Mouse (Mus musculus): ENCODE data around the gene Rbfox1.

Gene Rbfox1

DNA sequence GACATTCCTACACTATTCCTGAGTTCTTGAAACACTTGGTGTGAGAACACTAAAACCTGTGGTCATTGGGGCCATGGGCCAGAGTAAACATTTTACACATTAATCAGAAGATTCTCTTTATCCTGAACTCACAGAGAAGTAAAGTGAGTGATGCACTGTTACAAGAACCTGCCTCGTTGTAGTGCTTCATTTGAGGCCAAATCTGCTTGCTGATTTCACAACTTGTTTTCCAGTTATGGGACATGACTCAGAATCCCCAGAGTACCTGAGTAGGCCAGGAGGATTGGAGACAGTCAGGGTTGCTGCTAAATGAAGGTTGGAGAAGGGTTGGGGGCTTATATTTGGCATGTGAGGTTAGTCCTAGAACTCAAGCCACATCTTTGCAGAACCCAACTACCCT, 936.6 kb downstream of the Rbfox1 start:
- DNase-seq (ENCODE audit: low read depth, low spot score): no peak

DNA sequence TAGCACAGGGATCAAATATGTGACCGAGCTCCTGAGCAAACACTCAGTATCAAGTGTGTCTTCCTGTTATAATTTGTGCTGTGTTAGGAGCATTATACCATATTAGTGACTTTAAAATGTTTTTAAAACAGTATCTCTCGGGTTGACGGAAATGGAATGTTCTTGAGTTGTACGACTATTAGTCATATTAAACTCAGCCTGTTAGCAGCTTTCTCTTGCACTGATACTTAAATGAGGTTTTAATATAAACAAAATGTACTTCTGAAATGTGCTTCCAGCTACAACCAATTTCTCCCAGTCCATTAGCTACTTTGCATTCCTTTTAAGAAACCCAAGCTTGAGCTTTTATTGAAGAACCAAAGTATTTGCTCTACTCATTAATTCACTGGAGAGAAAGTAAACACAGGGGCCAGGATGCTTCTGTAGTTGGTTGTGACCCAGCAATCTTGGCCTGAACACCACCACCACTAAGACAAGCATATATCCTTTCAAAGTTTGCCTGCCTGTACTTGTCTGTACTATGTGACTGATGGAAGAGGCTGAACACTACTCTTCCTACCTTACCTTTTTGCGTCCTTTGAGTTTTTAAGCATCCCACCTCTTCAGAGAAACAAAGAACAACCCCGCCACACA, 944.9 kb downstream of the Rbfox1 start:
- DNase-seq (ENCODE audit: low read depth, low spot score): no peak

DNA sequence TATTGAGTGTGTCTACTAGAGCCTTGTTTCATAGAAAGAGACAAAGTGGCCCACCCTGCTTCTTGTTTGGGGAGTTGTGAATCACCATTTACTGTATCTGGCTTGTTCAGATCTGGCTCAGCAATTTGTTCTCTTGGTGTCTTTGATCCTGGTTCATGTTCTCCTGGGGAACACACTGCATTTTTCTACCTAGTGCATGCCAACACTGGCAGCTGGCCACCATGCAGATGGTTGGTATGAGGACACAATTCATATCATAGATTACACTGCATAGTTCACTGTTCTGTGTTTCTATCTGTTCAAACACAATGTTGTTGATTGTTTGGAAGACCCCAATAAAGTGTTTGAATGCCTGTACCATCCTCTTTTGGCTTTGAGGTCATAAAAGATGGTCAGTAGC, 948.3 kb downstream of the Rbfox1 start:
- no peak for DNase-seq (ENCODE audit: low read depth, low spot score)

DNA sequence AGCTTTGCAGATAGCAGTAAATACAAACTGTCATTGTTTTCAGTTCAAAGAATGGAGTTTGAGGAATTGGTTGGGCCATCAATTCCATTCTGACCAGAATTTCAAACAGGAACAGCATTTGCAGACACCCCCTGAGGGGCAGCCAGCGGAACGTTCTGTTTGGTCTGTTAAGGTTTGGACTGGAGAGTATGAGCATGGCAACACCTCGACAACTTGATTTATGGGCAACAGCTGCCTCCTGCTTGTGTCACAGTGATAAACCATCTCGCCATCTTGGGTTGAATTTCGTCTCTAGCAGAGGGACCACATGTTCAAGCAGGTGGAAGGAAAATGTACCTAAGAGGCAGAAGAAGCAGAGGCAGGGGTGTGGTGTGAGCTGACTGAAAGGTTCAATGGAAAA, 949.9 kb downstream of the Rbfox1 start:
- DNase-seq (ENCODE audit: low read depth, low spot score): no peak

DNA sequence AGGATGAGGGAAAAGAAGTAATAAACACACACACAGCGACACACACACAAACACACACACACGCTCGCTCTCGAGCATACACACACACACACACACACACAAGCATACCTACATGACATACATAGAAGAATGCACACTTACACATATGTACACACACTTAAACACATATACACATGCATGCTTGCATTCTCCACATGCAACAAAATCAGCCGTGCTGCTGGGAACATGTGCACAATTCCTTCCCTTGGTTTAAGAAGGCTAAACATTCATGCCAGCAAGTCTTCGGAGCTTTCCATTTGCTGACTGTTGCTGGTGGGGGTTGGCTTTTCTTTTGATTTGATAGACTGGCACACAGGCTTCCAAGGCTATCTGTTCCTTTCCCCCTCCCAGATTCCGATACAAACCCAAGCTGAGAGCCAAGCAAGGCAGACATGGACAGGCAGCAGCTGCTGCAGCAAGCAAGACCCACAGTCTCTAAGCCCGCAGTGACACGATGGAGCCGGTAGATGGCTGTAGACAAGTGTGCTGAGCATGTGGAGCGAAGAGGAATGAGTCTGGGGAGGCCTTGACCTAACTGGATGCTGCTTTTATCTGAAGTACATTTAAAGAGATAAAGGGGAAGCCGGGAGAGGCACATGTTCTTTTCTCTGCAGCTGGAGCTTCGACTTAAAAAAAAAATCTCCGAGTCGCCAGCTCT, 954.3 kb downstream of the Rbfox1 start:
- no peak for DNase-seq (ENCODE audit: low read depth, low spot score)

DNA sequence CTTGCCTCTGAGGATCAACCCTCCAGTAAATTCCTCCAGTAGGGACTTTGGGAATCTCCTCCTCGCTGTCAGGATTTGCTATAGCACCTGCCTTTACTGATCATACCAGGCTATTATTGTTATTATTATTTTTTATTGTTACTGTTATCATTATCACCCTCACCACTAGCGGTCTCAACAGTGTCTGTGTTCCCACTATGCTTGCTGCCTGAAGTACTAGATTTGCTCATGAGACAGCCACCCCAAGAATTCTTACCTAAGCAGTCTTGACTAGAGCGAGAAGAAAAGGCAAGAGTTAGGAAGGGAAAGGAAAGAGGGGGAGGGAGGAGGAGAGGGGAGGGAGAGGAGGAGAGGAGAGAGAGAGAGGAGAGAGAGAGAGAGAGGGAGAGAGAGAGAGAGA, 954.9 kb downstream of the Rbfox1 start:
- no peak for DNase-seq (ENCODE audit: low read depth, low spot score)

DNA sequence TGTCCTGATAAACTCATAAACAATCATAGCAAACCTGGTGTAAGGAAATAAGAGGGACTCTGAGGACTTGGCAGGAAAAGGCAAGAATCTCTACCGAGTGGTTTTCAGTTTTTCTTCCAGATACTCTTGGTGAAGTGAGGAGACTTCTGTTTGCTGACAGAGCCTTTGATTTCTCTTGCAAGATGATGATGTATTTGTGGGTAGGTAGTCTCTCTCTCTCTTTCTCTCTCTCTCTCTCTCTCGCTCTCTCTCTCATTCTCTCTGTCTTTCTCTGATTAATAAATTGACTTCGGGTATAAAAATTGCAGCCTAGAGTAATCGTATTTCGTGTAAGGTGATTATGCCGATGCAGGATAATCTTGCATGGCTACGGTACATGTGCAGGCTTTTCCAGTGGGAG, 955.3 kb downstream of the Rbfox1 start:
- no peak for DNase-seq (ENCODE audit: low read depth, low spot score)

DNA sequence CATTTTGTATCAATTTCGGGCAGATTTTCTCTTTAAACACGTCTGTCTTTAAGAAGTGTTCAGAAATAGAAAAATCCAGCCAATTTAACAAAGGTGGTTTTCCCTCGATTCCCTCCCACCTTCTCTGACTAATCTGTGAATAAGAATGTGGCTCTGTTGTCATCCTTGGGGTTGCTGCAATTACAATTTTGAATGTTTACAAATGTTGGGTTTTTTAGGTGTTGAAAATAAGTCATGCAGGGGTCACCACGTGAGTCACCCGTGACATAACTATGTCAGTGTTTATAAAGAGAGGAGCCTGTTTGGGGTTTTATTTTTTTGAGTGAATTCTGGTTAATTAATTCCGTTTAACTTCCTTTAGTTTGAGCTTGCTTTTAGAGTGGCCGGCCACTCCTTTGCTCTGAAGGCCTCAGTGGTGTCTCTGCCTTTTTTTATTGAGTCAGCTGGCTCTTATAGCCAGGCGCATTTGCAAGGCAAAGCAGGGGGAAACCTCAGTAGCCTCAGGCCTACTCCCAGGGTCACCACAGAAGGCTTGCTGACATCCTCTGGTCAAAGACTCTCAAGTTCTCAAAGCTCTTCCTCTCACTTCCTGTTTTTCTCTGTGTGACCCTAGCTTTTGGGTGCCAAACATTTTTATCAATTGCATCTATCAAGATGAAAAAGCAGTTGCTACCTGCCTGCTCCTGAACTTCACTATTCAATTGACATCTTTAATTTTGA, 957.1 kb downstream of the Rbfox1 start:
- DNase-seq (ENCODE audit: low read depth, low spot score): no peak

DNA sequence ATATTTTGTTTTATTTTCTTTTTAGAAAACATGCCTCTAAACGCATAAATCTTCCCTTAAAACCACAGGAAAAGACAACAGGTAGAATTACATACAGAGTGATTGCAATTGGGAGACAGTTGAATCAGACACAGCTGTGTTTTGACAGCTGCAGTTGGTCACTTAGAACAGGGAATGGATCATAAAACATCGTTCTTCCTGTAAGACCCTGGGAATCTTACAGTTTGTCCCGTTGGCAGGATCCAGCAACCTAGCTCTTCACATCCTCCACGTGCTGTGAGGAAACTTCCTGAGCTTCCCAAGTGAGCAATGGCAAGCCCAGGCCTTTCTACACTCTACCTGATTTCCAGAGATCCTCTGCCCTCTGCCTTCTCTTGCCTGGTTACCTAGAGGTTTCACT, 959.5 kb downstream of the Rbfox1 start:
- no peak for DNase-seq (ENCODE audit: low read depth, low spot score)

DNA sequence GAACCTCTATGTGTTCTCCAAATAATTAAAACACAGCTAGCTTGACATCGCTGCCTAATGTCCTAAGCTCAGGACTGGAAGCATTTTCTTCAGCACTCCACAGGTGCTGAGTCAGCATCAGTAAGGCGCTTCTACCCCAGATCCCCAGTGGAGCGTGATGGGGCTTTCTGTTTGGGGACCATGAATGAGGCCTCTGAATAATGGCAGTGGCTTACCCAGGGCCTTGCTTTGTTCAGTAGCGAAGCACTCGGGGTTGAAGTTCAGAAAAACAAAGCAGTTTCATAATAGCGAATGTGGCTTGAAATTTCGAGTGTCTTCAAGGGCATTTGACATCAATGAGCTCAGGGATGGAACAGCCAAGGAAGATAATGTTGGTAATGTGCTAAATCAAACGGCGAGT, 966.2 kb downstream of the Rbfox1 start:
- DNase-seq (ENCODE audit: low read depth, low spot score): no peak

DNA sequence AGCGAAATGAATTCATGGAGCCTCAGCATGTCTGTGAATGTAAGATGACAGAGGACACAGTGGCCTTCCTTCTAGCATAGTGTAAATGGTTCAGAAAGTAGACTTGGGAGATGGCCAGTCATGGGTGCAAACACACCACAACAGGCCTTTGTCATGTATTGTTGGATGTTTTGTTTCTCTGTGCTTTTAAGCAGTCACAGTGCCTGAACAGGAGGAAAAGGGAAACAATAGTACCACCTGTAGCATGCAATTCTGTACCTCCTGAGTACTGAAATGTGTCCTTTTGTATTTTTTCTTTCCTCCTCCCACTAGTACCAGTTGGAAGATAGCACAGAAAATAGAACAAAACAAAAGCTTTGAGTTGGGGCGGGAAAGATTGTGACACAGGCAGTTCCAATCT, 968.6 kb downstream of the Rbfox1 start:
- no peak for DNase-seq (ENCODE audit: low read depth, low spot score)

DNA sequence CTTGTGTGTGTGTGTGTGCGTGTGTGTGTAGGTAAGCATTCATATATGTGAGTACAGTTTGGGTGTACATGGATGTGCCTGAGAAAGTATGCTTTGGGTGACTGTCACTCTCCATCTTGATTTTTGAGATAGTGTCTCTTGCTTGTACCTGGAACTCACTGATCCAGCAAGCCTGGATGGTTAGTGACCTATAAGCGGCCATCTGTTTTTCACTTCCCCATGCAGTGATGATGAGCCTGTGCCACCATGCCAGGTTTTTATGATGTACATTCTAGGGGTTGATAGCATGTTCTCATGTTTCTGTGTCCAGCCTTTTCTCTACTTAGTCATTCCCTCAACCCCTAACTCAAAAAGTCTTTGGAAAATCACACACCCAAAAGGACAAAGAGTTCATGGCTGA, 976.5 kb downstream of the Rbfox1 start:
- DNase-seq (ENCODE audit: low read depth, low spot score): no peak

DNA sequence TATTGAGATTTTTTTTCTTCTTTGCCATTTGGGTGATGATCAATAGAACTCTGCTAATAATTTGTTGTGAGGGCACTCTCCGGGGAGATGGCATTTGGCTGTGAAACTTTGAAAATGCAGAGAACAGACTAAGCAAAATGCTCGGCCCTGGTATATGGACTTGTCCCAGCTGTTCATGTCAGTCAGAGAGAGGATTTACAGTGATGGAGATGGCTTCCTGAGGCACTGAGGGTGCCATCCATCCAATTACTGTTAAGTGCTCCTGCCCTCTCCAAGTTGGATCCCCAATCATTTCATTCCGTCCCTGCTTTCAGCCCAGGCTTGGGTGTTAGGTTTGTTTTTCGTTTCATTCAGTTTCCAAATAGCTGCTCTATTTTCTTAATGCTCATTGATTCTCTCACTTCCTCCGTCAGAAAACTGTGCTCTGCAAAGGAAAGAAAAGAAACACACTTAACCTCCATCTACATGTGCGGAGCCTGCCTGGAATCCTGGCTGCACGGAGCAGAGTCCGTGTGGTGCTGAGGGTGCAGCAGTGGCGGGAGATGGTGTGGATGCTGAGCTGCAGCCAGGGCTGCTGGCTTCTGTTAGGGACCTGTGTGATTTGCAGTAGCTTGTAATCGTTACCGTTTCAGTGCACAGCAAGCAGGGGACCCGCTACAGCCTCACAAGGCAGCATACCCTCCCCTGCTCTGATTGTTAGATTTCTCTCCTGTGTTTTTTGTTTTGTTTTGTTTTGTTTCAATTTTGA, 997.7 kb downstream of the Rbfox1 start:
- no peak for DNase-seq (ENCODE audit: low read depth, low spot score)

DNA sequence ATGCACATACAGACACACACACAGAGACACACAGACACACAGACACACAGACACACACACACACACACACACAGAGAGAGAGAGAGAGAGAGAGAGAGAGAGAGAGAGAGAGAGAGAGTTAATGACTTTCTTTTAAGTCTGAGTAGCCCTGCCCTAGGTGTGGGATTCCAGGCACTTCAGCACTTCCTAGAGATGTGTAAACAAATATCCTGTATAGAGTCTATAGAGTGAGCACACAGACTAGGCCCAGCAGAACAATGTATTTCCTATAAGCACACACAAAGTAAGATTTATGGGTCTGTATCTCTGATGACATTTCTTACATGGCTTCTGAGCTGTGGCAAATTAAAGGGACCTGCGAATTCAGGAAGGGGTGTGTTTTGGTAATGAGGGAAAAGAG, 998.6 kb downstream of the Rbfox1 start:
- DNase-seq (ENCODE audit: low read depth, low spot score): no peak

DNA sequence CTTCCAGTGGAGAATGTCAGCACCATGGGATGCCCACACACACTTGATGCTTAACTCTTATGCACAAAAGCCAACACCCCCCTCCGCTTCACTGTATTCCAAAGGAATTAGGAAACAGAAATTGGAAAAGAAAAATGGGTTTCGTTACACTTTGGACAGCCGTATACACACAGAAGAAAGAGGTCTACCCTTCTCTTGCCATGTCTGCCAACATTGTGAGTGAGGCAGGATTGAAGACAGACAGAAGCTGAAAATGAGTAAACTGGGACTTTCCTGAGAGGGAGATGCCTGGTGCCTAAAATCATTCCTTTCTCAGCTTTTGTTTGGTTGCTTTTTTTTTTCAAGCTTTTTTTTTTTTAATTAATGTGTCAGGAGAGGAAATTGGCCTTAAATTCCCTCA, 1000.5 kb downstream of the Rbfox1 start:
- DNase-seq (ENCODE audit: low read depth, low spot score): no peak

DNA sequence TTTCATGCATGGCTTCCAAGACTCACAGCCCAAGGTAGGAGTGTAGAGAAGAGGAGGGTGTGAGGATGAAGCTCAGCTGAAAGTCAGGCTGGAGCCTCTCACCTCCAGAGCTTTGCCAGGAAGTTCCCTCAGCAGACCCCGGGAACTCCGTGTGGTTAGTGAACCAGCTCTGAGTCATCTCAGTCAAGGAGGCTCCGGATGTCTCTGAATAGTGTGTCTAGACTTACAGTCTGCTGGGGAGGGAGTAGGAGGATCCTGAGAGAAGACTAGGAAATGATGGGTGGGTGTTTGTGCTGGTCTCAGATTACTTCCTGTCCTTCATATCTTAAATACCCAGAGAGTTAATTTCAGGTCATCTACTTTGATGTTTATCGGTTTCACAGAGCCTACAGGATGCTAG, 1004.1 kb downstream of the Rbfox1 start:
- DNase-seq (ENCODE audit: low read depth, low spot score): no peak

DNA sequence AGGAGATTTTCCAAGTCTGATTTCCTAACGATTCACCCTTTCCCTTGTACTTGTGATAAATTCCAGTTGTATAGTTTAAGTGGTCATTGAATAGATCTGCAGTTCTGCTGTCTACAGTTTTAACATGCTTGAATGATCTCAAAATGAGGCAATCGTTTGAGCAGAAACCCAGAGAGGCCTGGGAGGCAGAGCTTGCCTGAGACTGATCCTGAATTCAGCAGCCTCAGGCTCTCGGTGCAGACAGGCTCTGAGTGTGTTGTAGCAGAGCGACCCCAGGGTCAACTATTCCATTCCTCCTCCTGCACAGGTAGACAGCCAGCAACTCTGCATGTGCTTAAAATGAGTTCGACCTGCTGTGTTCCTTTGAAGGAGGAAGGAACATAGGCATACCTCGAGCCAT, 1012.6 kb downstream of the Rbfox1 start:
- no peak for DNase-seq (ENCODE audit: low read depth, low spot score)

DNA sequence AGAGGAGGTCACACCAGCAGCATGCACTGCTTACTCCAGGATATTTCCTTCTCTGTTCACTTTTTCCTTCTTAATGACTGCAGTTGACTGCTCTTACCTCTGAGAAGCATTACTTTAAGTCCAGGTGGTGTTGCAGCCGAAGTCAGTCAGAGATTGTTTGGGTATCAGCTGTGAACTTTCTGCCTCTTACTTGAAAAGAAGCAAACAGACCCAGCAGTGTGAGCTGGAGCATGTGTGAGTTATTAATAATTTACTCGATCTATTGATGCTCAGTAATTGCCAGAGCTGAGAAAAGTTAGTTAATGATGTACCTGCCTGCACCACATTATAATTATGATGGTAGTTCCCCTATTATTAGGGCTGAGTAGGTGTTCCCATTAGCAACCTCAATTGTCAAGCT, 1014.9 kb downstream of the Rbfox1 start:
- no peak for DNase-seq (ENCODE audit: low read depth, low spot score)

DNA sequence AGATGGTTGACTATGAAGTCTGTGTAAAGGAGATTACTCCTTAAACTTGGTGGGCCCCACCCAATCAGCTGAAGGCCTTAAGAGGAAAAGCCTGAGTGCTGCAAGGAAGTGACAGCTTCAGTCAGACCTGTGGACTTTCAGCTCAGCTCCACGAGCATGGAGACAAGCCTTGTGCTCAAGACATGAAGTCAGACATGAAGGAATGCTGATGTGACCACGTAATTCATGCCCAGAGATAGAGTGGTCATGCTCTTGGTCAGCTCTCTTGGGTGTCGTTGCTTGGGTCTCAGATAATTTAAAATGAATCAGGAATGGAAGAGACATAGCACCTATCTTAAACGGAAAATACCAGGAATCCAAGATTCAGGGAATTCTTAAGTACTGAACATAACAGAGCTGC, 1019.8 kb downstream of the Rbfox1 start:
- no peak for DNase-seq (ENCODE audit: low read depth, low spot score)

DNA sequence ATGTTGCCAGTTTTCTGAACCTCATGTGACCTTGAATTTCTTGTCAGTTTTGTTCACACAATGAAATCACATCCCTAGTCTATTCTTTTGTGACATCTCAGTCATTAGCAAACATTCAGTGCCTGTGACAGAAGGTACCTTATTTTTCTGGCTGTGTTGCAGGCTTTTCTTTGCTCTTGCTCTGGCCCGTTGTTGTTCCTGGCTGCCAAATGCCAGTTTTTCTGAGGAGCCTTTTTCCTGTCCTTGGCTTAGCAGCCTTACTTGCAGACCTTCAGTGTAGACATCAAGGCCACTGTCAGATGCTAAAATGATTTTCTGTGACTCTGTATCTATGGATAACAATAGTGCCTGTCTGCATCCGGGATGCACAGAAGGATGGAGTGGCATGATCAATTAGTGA, 1020.8 kb downstream of the Rbfox1 start:
- DNase-seq (ENCODE audit: low read depth, low spot score): no peak

DNA sequence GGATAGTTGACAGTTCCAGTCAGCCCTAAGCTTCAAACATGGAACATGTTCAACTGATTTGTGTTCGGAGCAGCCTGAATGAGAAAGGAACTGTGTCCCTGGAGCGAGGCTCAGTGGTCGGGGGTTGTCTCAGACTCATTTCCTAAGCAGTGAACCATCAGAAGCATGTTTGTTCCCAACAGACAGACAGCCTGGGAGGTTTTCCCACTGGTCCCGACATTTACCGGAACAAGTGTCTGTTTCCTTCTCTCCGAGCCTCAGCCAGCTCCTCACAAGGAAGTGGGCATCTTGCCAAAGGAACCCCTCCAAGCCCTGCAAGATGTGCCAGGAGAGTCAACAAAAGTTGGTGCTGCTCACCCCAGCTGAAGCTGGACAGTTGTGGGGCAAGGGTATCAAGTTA, 1022.4 kb downstream of the Rbfox1 start:
- DNase-seq (ENCODE audit: low read depth, low spot score): no peak

DNA sequence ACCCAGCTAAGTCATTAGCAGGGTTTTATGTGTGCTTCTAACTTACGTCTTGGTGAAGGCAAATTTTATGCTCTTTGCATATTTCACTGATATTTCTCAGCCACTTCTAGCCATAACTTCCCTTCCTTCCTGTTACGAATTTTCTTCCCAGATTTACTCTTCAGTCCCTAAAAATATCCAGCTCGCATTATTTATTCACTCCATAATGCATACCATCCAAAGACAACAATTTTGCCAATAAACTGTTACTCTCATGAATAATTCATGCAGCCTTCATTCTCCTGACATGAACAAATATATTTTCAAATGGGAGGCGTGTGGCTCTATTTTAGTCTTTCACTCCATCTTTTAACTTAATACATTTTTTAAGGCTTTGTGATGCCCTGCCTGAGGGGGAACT, 1029.4 kb downstream of the Rbfox1 start:
- no peak for DNase-seq (ENCODE audit: low read depth, low spot score)
